Mouse (Mus musculus): Measurements from ENCODE around the gene Elane.

DNA sequence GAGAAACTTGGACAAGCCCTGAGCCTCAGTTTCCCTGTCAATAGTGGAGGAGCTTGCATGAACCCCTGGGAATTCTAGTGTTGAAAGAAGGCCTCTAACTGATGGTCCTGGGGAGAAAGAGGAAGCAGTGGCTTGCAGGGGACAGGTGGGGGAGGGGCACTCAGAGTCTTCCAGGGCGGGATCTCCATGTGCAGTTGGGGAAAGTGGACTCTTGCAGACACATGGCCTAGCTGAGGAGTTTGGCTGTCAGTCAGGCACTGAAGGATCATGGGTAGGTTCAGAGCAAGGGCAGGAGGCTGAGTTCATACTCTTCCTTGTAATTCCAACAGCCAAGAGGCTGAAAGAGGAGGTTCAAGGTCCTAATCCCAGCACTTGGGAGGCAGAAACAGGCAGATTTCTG, 8.9 kb upstream of the Elane start:
- TF ChIP-seq POLR2A (IDR thresholded peaks at IDR 0.05; ENCODE audit: extremely low read depth, insufficient read depth, low read length): no peak
- no peak for TF ChIP-seq CTCF (IDR thresholded peaks at IDR 0.05; ENCODE audit: extremely low read depth, insufficient read depth, low read length)
